Mouse (Mus musculus): ENCODE data around the gene Rbm14. TPM values are rescaled to one million over a fixed set of nuclear protein-coding genes. Genes with fewer than 3 reads are reported as not detected.

Rbm14 gene
- 10 to 100 TPM; 49.8 to 56.3 TPM for total RNA-seq (2023)

DNA sequence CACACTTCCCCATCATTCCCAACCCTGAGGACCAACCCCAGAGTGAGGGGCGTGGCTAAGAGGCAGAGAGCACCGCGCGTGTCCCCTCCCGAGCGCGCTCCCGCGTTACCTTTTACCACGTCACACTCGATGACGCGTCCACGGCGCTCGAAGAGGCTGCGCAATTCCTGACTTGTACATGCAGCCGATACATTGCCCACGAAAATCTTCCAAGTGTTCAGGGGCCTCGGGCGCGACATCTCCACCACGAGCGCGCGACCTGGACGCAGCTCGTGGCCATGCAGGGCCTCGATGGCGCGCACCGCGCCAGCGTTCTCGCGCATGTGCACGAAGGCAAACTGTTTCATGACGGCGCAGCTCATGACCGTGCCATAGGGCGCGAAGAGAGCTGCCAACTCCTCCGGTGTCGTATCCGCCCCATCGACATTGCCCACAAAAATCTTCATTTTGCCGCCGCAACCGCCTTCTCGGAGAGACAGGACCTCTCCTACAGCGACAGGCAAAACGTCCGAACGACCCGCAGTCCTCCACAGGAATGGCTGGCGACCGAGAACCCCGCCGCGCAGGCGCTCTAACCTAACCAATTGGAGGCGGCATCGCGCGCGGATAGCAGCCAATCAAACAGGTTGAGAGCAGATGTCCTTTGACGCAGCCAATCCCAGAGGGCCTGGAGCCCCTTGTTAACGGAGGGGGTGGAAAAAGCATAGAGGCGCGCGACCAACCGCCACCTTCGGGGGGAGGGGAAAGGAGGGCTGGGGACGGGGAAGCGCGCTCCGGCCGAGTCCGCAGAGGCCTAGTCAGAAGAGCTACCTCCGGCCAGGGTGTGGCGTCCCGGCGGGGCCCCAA lies at the start of gene Rbm14, which contains the start of gene Gm21992:
Rbm14 (minus strand) TSS at position 572 of the 846 bp plus-strand sequence.
Gm21992 (minus strand) TSS at position 550 of the 846 bp plus-strand sequence.

DNA sequence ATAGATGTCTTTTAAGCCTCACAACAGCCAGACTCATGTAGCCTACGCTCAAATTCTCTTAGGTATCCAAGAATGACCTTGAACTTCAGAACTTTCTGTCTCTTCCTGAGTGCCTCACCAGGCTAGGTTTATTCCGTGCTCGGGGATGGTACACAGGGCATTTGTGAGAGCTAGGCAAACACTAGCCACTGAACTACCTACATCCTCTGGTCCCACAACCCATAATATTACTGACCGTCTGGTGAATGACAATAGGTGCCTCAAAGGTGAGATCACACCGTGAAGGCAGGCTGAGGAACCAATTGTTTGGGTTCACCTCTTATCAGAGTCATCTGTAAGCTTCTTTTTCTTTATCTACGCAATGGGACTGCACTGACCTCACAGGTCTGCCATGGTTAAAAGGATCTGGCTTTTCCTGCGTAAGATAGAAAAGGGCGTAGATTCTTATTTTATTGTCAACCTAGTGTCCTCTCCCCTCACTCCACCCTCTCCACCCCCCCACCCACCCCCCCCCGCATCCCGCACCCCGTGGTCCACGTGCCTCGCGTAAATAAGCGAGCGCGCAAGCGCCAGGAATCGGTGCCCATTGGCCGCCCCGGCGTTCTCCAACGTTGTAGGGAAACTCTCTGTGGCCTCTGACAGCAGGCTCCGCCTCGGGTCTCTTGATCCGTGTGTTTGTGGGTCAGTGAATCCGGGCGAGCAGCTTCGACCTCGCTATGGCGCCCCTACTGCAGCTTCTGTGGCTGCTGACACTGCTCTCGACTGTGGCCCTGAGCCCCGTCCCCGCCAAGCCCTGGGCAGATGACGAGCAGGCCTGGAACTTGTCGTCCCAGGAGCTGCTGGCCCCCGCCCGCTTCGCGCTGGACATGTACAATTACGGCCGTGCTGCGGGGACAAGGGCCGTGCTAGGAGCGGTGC lies 43.4 kb upstream of the Rbm14 start, which contains the start of gene Ctsf:
Ctsf (plus strand) TSS at position 579 of the 918 bp plus-strand sequence.

DNA sequence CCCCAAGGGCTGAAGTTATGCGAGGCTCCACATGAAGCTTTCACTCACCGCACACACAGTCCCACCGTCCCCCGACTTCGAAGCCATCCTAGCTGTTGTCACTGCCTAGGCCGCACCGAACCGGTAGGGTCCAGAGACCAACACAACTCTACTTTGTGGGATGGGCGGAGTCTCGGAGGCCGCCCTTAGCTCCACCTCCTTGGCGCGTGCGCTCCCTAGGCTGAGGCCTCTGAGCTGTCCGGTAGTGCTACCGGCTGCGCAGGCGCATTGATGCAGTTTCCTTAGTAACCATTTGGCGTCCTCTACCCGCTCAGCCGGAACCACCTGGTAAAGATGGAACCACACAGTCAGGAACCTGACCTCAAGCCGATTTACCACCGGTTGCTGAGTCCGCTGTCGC lies 27.7 kb upstream of the Rbm14 start, which contains the start of the genes Ccs and Ccdc87:
Ccs (minus strand) TSS at position 184 of the 400 bp plus-strand sequence.
Ccdc87 (plus strand) TSS at position 218 of the 400 bp plus-strand sequence.

DNA sequence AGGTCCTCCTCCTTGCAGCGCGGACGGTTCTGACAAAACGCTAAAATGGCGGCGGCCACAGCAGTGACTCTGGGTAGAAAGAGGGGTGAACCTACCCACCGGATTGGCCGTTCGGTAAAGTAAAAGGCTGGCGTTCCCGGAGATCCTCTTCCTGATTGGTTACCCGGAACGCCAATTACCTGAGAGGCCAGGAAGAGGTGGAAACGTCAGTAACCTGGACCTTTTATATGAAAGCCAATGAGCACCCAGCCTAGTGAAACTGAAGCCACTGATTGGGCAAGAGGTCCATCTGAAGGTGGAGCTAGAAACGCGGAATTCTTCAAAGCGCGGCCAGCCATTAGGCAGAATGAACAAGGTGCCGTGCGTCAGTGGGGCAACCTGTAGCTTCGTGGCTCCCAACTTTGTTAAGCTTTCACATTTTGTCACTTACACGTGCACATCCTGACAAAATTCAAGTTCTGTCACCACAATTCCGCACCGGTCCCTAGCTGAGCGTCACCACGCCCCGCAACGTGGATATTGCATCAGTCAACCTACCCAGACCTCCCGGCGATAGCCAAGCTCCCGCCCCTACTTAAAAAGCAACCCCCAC lies 17.5 kb downstream of the Rbm14 start, which contains the start of gene Rbm4:
Rbm4 (minus strand) TSS at position 71 of the 592 bp plus-strand sequence.

DNA sequence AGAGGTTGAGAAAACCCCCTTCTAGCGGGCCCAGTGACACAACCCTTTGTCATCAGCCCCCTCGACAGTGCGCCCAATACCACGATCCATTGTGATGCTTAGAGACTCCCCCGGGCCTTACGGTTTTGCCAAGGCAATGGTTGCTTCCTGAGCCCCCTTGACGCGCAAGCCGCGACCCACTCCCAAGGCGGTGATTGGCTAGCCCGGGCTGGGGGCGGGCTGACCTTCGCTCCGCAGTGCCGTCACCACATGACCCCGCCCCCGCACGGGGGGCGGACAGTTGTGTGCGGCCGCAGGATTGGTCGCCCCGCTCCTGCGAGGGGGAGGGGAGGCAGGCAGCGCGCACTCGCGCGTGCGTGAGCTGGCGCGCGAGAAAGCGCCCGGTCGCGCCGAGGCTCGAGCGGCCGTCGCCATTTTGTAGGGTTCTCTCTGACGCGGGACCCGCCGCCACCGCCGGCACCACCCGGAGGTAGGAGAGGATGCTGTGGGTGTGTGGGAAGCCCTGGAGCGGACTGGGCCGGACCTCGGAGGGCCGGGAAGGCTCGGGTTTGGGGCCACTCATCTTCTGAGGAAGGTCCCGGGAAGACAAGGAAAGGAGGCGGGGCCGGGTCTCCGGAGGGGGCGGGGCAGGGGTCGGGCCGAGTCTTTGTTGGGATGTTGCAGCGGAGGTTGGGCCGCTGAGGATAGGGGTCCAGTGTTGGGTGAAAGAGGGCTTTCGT lies 55.1 kb downstream of the Rbm14 start, which contains the start of gene Rbm4b:
Rbm4b (plus strand) TSS at position 305 of the 719 bp plus-strand sequence.

Other genes with a start within 250 kb of the Rbm14 start
- under 1 TPM; 0.44 to 0.62 TPM for gene Lrfn4, start 196.0 kb downstream of the Rbm14 start, total RNA-seq (2023)
- 10 to 100 TPM; 13.8 to 16.1 TPM for gene Rce1, start 186.0 kb downstream of the Rbm14 start, total RNA-seq (2023)
- not detected for gene Gm960, start 113.0 kb downstream of the Rbm14 start, total RNA-seq (2023)
- gene Sptbn2, start 100.5 kb downstream of the Rbm14 start, total RNA-seq (2023), result under 1 TPM in 1 of 2 experiments, not detected in 1; 0.49 TPM
- 1 to 10 TPM; 4.8 to 7.0 TPM for gene Rbm4b, start 55.1 kb downstream of the Rbm14 start, total RNA-seq (2023)
- gene Rbm4, start 17.7 kb downstream of the Rbm14 start, total RNA-seq (2023), result 10 to 100 TPM; 39.5 to 45.5 TPM
- gene Gm21992, start within 50 bp of the Rbm14 start, total RNA-seq (2023), result 10 to 100 TPM; 12.1 to 12.5 TPM
- 10 to 100 TPM; 14.6 to 15.8 TPM for gene Ccs, start 27.7 kb upstream of the Rbm14 start, total RNA-seq (2023)
- not detected for gene Ccdc87, start 27.7 kb upstream of the Rbm14 start, total RNA-seq (2023)
- gene Ctsf, start 43.5 kb upstream of the Rbm14 start, total RNA-seq (2023), result 1 to 10 TPM; 1.8 to 5.3 TPM
- under 1 TPM; 0.75 TPM for gene Actn3, start 66.3 kb upstream of the Rbm14 start, total RNA-seq (2023)
- gene Zdhhc24, start 67.0 kb upstream of the Rbm14 start, total RNA-seq (2023), result 1 to 10 TPM; 6.6 to 7.5 TPM
- gene Bbs1, start 95.0 kb upstream of the Rbm14 start, total RNA-seq (2023), result 1 to 10 TPM in 1 of 2 experiments, under 1 TPM in 1; 0.99 to 1.5 TPM
- 10 to 100 TPM; 48.8 to 53.1 TPM for gene Dpp3, start 116.7 kb upstream of the Rbm14 start, total RNA-seq (2023)
- under 1 TPM in 1 of 2 experiments, not detected in 1; 0.15 TPM for gene Peli3, start 131.5 kb upstream of the Rbm14 start, total RNA-seq (2023)
- 10 to 100 TPM; 10.8 to 17.3 TPM for gene Mrpl11, start 150.5 kb upstream of the Rbm14 start, total RNA-seq (2023)
- gene Npas4, start 178.7 kb upstream of the Rbm14 start, total RNA-seq (2023), result under 1 TPM in 1 of 2 experiments, not detected in 1; 0.13 TPM
- 1 to 10 TPM in 1 of 2 experiments, under 1 TPM in 1; 0.75 to 1.1 TPM for gene Slc29a2, start 212.2 kb upstream of the Rbm14 start, total RNA-seq (2023)
- 1 to 10 TPM; 5.2 to 5.8 TPM for gene B4gat1, start 227.2 kb upstream of the Rbm14 start, total RNA-seq (2023)
- 1 to 10 TPM in 1 of 2 experiments, not detected in 1; 1.1 TPM for gene AC124502.3, start 227.3 kb upstream of the Rbm14 start, total RNA-seq (2023)
- 10 to 100 TPM; 28.7 to 34.4 TPM for gene Brms1, start 229.7 kb upstream of the Rbm14 start, total RNA-seq (2023)
- gene Rin1, start 238.8 kb upstream of the Rbm14 start, total RNA-seq (2023), result under 1 TPM; 0.66 to 0.97 TPM

Measured in neutrophil, adult 83 days (primary cell).